Mouse (Mus musculus) spleen, adult 18-20 months (tissue): ENCODE measurements around the gene Rnf167.

ENCODE experiments used
- DNase-seq, 2 experiments: peaks; one replicate each; pipeline ENCODE4 v3.0.0; 2022; ENCODE audit warnings: mixed read lengths in 2 of 2

The Rnf167 gene

DNA sequence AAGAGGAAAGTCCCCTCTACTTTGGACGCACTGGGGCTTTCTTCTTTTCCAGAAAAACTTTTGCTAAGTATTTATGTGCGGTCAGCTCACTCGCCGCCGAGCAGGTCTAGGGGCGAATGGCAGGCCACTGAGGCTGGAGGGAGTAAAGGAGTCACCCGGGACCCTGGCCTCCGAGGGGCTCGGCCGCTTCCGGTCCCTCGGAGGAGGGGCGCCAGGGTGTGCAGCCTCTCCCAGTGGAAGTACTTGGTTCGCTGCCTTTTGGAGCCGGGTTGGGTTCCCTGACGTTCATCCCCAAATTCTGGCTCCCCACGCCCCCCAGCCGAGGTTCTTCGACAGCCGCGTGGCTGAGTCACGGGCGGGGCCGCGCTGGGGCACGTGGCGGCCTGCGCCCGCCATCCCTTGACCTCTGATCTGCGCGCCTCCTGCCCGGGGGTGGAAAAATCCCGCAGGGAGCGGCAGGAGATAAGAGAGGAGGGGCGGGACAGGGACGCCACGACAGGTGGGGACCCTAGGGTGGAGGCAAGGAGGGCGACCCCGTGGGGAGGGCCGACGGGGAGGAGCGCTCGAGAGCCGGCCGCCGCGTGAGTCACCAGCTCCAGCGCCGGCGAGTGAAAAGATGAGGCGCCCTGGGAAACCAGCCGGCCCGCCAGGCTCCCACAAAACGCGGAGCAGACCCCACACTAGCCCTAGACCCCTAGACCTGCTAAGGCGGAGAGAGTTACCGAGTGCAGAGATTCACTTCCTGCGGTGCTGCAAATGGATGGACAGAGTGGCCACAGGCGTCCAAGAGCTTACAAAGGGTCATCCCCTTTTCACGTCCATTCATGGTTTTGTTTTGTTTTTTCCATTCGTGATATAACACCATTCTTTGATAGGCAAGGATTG is 8.8 kb downstream of the Rnf167 start:
- DNase-seq = peak; percentile 55 to 69

DNA sequence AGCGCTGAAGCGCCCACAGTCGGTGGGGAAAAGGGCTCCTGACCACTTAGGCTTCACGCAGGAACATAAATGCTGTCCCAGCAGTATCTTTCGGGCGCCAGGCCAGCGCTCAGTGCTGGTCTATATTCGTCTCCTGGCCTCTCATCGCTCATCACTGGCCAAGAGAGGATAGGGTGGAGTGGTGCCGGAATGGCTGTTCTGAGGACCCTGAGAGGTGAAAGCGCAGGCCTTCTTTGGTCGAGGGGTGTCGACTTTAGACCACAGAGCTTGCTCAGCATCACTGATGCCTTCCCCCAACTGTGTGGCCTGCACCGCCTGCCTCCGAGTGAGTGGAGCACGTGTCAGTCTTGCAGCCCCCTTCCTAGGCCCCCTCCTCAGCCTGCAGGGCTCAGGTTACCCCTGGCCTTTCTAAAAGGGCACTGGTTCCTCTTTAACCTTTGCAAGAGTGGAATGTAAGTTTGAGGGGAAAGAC is 9.5 kb downstream of the Rnf167 start:
- peak in 1 of 2 experiments; percentile 29 for DNase-seq

DNA sequence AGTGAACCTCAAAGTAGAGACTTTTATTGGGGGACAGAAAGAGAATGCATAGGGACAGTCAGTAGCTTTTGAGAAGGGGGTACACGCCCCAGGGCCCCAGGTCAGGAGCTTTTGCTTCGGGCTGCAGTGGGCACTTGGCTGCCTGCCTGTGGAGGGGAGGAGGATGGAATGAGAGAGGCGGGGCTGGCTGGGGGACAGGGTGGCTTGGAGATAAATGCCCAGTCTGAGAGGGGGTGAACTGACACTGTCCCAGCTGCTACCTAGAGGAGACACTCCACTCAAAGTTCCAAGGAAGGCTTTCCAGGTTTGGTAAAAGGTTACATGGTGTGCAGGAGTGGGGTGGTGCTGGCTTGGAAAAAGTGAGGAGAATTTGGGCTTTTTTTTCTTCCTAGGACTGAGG is 9.9 kb downstream of the Rnf167 start, which contains the start of gene Eno3:
TSS of gene Eno3 (plus strand) at position 239 of the 400 bp plus-strand sequence.
- DNase-seq = peak in 1 of 2 experiments; percentile 14

DNA sequence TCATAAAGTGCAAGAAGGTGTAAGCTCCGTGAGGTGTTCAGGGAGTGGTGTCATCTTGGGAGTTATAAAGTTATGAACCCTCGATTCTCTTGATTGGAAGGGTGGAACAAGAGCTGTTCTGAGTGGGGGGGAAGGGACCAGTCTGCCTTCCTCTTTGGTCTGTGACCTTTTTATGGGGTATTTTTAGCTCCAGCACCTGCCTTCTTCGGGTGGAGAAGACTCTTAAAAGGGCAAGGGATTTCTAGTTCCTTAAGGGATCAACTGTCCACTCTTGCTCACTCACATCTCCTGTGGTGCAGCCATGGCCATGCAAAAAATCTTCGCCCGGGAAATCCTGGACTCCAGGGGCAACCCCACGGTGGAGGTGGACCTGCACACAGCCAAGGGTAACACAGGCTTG is 10.5 kb downstream of the Rnf167 start:
- DNase-seq = peak in 1 of 2 experiments; percentile 15

DNA sequence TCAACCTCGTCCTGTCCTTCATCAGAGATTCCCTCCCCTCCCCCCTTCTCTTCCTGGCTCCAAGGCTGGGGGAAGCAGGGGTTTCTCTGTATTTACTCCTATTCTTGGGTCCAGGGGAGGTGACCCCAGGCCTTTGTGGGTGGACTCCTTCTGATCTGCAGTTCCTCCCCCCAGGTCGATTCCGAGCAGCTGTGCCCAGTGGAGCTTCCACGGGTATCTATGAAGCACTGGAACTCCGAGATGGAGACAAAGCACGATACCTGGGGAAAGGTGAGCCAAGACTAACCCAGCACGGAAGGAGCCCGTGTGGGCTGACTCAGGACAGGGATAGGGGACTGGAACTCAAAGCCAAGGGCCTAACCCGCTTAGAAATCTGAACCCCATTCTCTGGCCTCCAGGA is 11.0 kb downstream of the Rnf167 start:
- DNase-seq = no peak

DNA sequence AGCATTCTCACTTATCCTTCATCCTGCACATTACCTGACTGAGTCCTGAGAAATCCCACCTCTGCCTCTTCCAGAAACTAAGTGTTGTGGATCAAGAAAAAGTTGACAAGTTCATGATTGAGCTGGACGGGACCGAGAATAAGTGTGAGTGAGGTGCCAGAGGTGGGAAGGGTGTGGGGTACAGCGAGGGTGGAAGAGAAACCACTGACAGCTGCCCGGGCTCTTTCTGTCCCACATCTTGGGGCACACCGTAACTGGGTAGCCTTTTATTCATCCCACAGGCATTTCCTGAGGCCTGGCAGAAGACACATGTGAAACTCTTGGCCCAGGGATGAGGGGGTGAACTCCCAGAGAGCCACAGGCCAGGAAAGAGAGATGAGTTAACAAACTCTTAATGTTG is 11.5 kb downstream of the Rnf167 start:
- peak in 1 of 2 experiments; percentile 2 for DNase-seq

DNA sequence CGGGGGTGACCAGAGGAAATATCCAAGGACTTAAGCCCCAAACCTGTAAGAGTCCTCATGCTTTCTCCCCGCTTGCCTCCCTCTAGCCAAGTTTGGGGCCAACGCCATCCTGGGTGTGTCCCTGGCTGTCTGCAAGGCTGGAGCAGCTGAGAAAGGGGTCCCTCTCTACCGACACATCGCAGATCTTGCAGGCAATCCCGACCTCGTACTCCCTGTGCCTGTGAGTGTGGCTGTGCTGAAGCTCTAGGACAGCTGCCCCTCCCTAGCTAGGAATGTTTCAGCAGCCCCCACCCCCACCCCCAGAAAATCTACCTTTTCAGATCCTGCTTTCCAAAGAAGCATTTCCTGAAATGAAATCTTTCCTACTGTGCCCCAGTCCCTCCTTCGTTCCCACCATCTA is 11.9 kb downstream of the Rnf167 start:
- no peak for DNase-seq

DNA sequence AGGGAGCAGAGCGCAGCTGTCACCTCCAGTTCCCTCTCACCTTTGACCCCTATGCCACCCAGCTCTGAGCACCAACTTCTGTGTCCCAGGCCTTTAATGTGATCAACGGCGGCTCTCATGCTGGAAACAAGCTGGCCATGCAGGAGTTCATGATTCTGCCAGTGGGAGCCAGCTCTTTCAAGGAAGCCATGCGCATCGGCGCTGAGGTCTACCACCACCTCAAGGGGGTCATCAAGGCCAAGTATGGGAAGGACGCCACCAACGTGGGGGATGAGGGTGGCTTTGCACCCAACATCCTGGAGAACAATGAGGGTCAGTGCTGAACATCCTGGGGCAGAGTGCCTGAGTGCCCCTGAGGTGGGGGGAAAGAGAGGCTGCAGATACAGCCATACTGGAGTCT is 13.5 kb downstream of the Rnf167 start:
- no peak for DNase-seq

DNA sequence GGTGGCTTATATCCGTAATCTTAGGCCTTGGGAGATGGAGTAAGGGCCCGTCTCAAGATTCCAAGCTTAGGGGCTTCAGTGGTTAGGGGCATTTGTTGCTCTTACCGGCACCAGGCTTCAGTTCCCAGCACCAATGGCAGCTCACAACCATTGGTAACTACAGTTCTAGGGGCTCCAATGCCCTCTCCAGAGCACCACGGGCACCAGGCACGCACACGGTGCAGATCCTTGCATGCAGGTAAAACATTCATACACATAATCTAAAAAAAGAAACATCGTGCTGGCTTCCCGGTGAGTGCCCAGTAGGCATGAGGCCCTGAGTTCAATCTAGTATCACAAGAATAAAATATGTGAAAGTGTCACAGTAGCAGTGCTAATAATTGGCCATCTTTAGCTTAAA is 16.1 kb downstream of the Rnf167 start:
- DNase-seq = no peak

DNA sequence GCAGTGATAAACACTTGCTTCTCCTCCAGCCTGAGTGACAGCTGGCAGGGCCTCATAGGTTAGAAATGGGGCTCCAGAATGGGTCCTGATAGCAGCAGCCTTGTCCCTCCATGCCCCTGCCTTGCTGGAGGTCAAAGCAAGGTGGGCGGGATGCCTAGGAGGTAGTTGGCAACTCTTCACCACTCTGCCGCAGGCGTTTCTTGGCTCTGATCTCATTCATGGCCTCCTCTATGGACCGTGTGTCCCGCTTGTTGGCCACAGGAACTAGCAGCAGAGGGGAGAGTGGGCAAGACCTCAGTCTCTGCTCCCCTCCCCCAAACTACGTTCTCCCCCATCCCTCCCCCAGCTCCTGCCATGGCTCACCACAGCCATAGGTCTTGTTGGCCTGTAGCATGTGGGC is 16.9 kb downstream of the Rnf167 start:
- no peak for DNase-seq

DNA sequence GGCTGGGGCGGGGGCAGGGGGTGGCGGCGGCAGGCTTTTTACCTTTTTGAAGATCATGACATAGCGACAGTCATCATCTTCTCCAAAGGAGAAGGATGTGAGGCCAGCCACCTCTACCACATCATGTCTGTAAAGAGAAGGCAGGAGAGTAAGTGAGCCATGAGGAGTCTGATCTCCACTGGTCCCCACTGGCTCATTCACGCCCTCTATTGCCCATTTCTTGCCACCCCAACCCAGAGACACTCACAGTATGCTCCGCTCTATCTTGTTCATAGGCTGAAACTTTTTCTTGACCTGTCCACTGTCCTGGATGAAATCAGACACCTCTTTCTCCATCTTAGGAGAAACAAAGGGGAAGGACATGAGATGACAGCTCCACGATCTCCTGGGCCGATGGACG is 17.7 kb downstream of the Rnf167 start:
- no peak for DNase-seq

DNA sequence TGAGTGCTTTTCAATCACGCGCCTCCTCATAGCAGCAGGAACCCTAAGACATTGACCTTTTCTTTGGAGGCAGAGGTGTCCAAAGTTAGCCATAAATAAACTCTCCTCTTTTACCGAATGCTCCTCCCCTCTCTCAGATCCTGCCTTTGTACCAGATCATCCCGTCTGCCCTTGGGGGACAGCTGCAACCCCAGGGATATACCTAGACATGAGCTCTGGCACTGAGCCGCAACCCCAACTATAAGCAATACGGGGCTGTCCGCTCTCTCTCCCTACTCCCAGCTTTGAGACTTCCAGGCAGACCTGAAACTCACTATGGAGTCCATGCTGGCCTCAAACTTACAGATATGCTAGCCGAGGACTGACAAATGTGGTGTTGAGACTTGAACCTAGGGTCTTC is 19.7 kb downstream of the Rnf167 start:
- DNase-seq = no peak

DNA sequence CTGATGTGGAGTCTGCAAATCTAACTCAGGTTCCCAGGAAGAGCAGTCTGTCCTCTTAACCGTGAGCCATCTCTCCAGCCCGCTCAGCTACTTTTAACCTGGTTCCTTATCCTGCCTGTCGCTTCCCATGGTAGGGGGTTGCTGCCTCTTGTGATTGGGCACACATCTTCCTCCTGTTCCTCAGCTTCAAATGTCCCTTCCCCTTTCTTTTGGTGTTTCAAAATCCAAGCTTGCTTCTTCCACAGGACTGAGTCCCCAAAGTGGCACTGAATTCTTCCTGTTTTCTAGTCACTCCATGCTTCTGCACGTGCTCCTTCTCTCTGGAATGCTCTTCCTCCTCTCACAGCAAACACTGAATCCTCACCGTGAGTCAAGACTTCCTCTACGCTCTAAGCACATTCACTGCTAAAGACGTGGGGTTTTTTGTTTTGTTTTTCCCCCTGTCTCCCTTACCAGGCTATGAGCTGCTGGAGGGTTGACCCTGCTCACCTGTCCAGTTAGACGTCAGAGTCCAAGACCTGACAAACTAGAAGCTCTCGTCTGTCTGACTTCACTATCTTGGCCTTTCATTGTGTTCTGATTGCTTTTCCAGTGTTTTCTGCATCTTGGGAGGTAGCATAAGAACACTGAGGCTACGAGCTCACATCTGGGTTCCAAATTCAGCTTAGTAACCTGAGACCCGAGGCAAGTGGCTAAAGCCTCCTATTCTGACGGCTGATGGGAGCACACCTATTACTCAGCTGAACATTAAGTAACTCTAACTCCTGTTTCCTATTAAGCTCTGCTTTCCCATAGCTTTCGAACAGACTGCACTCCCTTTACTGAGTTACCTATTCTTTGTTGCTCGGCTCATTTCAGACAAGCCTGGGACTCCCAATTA is 20.5 kb downstream of the Rnf167 start:
- DNase-seq = no peak

DNA sequence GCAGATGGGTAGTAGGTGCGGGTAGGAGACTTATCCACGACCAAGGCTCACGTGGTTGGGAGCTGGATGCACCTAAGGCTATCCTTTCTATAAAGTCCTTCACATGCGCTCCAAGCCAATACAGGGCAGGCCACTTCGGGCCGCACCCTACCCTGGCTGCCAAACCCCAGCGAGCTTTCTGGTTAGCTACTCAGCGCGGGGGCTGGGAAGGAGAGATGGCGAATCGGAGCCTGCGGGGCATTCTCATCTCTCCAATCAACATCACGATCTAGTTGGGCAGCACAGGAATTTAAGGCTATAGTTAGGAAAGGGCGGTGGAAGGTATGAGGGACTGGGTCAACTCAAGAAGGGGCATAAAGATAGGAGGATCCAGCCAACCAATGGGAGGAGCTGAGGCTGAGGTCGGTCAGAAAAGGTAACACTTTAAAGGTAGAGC is 21.3 kb downstream of the Rnf167 start:
- DNase-seq = no peak

DNA sequence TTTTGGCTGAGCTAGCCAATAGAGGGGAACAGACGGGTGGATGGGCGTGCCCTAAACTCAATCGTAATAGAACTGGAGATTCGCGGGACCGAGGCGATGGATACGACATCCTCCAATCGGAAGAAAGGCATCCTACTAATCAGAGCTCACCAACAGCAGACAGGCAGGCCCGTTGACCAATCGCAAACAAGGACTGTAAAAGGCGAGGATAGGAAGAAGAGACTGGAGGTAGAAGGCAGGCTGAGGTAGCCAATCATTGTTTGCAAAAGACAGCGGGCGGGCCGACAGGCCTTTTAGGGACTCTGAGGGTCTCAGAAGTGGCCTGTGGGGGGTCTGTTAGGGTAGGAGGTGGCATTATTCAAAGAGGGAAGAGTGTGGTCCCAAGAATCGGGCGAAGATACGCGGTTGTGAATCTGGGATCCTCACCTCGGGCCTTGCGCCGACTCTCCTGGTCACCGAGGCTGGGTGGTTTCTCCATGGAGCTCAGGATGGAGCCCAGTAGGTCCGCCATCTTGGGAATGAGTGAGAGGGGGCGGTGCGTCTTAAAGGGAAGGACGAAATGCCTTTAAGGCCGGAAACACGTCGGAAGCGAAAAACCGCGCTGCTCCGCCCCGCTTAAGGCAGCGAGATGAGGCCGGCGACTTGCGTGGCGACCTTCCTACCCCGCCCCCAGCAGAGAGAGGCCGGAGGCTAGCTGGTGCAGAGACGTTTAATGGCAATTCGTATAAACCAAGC is 21.9 kb downstream of the Rnf167 start, which contains the start of gene Spag7:
TSS of gene Spag7 (minus strand) at position 646 of the 735 bp plus-strand sequence.
- peak; percentile 91 for DNase-seq

DNA sequence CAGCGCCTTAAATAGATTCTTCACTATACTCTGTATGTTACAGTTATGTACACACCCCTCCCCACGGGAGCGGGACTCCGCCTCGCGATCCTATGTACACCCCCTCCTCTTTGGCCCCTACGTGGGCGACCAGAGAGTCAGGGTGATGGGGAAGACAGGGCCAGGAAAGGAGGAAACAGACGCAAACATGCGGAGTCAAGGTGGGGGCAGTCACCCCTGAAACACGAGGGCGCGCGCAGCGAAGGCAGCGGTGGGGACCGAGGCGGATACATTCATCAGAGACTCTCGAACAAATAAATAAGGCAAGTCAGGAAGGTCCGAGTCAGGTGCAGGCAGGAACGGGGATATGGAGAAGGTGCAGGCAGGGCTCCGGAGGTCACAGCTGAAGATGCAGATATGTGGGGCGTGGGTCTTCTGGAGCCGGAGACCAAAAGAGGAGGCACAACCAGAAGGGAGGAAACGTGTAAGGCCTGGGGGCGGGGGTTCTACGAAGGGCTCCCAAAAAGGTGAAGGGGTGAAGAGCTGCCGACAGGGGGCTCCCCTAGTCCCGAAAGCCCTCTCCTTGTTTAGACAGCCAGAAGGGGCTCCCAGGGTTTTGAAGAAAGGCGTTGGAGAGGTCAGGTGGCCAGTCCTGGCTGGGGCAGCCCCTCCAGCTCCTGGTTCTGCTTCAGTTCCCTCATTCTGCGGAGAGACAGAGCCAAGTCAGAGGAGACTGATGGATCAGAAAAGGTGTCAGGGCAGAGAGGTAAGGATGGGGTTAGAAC is 22.7 kb downstream of the Rnf167 start:
- DNase-seq = peak; percentile 80 to 86

DNA sequence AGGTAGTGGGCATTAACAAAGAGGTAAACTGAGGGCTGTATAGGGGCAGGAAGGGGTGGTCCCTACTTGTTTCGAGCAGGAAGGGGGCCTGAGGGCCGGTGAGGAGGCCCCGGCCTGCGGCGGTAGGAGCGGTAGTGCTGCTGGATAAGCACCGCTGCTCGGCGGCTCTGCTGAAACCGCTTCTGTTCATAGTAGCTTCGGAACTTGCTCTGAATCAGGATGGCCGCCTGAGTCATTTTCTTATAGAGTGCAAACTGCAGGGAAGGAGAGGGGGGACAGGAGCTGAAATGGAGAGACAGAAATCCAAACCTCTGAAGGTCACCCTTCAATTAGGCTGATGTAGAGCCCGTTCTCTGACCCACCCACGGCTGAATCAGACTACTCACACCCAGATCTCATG is 23.4 kb downstream of the Rnf167 start:
- peak in 1 of 2 experiments; percentile 17 for DNase-seq

DNA sequence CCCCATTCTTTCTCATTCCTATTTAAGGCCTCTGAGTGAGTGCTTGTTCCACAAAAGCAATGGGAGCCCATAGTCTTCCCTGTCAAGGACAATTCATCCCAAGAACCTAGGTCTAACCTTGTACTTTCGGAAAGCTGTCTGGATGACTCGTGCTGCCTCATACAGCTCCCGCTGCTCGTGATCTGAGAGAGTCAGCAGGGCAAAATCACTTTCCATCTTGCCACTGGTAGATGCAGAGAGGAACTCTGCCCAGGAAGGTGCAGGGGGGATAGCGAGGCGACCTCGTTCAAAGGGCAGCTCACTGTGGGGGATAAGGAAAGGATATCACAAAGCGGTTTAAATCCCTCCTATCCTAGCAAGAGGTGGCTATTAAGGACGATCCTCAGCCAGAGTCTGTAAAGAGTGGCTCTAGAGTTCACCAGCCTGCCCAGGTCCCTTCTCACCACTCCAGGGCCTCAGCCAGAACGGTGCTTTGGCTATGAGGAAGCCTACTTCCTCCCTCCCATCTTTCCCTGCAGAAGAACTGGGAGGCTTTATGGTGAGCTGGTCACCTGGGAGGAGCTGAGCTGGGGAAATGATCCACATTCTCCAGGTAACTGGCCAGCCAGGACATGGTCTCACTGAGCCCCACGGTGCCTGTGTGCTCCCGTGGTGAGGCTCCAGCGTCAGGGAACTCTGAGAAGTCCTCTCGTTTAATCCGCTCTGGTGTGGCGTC is 24.5 kb downstream of the Rnf167 start:
- no peak for DNase-seq

DNA sequence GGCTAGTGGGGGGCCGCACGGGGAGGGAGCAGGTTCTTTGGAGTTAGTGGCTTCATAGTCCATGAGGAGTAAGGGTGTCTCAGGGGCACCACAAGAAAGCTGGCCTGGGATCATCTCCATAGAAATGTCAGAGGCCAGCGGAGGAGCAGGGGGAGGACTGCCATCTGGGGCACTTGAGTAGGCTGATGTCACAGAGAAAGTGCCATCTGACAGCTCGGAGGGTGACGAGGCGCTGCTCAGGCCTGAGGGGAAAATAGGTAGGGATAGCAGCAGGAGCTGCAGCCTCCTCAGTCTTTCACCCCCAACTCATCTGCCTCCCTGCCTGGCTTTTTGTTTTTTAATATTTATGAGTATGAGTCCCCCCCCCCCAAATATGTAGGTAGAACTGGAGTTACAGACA is 27.0 kb downstream of the Rnf167 start:
- no peak for DNase-seq

DNA sequence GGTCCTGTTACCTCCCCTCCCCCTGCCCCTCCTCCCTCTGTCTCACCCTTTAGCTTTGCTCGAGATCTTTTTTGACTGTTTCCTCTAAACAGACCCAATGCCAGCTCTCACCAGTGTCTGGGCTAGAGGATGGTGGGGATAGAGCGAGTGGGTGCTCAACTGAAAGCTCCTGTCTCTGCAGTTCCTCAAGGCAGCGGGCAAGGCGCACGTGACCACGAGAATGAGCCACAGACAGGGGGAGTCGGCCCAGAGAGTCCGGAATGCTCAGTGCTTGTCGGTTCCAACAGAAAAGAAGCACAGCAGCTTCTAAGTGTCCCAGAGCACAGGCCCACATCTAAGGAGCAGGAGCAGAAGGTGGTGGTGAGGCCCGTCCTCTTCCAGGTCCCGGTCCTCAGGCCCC is 27.5 kb downstream of the Rnf167 start:
- DNase-seq = no peak

DNA sequence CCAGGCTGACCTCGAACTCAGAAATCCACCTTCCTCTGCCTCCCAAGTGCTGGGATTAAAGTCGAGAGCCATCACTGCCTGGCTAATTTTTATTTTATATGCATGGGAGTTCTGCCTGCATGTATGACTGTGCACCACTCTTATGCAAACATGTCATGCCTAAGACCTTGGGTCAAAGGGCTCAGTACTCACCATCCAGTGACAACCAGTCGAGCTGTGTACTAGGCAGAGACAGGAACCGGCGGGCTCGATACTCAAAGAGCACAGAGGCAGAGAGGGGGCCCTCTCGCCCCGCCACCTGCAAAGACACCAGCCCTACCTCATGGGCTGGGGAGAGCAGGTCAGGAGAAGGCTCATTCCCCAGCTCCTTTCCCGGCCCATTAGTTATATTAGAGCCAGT is 31.1 kb downstream of the Rnf167 start:
- no peak for DNase-seq
